Mouse (Mus musculus) liver, adult (tissue): ENCODE data around the gene Utp6.

Experiments
- GATA4 ChIP-seq: IDR thresholded peaks from 2 replicates; pipeline ENCODE4 v1.6.1; 2014; ENCODE audit warnings: mild to moderate bottlenecking, low read length; ENCODE audit not compliant: insufficient replicate concordance

The Utp6 gene

GRCm38 (mm10) chr11:79962125-79962876 lies at the start of gene Utp6:
Gene Utp6 (minus strand): TSS chr11:79962390.
- peak; percentile 42; the same call in 1 of the 2 replicates for TF ChIP-seq GATA4

- no peak for TF ChIP-seq GATA4
Measured at GRCm38 (mm10) chr11:79994271-79994988, 32.2 kb upstream of the Utp6 start.

- TF ChIP-seq GATA4: no peak
Measured at GRCm38 (mm10) chr11:79993356-79994270, 31.4 kb upstream of the Utp6 start.

- TF ChIP-seq GATA4: no peak
Measured at GRCm38 (mm10) chr11:79992592-79993355, 30.6 kb upstream of the Utp6 start, which contains the start of gene Suz12. Gene Suz12 (plus strand): TSS chr11:79993106.

GRCm38 (mm10) chr11:79992035-79992591 lies 29.9 kb upstream of the Utp6 start:
- no peak for TF ChIP-seq GATA4

- no peak for TF ChIP-seq GATA4
Measured at GRCm38 (mm10) chr11:79991600-79991999, 29.4 kb upstream of the Utp6 start.

- no peak for TF ChIP-seq GATA4
Measured at GRCm38 (mm10) chr11:79990120-79990519, 27.9 kb upstream of the Utp6 start.

GRCm38 (mm10) chr11:79987896-79988295 lies 25.7 kb upstream of the Utp6 start:
- TF ChIP-seq GATA4: no peak

- no peak for TF ChIP-seq GATA4
Measured at GRCm38 (mm10) chr11:79986886-79987285, 24.7 kb upstream of the Utp6 start.

- no peak for TF ChIP-seq GATA4
Measured at GRCm38 (mm10) chr11:79976222-79976621, 14.0 kb upstream of the Utp6 start.

GRCm38 (mm10) chr11:79975377-79975776 lies 13.2 kb upstream of the Utp6 start:
- no peak for TF ChIP-seq GATA4

- no peak for TF ChIP-seq GATA4
Measured at GRCm38 (mm10) chr11:79973626-79974476, 11.7 kb upstream of the Utp6 start.

- no peak for TF ChIP-seq GATA4
Measured at GRCm38 (mm10) chr11:79973133-79973532, 10.9 kb upstream of the Utp6 start.
